Mouse (Mus musculus): ENCODE measurements around the gene Sgcd. TPM values are rescaled to one million over a fixed set of nuclear protein-coding genes. Genes with fewer than 3 reads are reported as not detected.
"Not testable (repeated sequence)": the region's sequence is repeated elsewhere in the genome, so short reads cannot be mapped to it uniquely, and the experiment has no call there.

Gene Sgcd
- polyA plus RNA-seq, 1 experiment from 2014 or later, result 9.1 TPM

GRCm38 (mm10) chr11:47459214-47459613 lies 529.6 kb downstream of the Sgcd start:
- no peaks in the 10 kb centered on the region for H3K36me3 ChIP-seq
- H3K4me1 ChIP-seq (replicated peaks), result no peaks in the 10 kb centered on the region
- H3K9me3 ChIP-seq, result no peaks in the 10 kb centered on the region
- no peak overlapping the region for H3K4me2 ChIP-seq
- no peak overlapping the region for H3K27ac ChIP-seq
- no peak overlapping the region for H3K4me3 ChIP-seq (replicated peaks)
- 75% methylated on average over 3 of the region's 3 CpGs for WGBS
- no peak overlapping the region for H3K9ac ChIP-seq (replicated peaks)
- no peak for ATAC-seq (ENCODE audit: insufficient number of reproducible peaks, insufficient read depth, low FRiP score, low TSS enrichment, low read depth)
- H3K27me3 ChIP-seq, result no peaks in the 10 kb centered on the region

DNA sequence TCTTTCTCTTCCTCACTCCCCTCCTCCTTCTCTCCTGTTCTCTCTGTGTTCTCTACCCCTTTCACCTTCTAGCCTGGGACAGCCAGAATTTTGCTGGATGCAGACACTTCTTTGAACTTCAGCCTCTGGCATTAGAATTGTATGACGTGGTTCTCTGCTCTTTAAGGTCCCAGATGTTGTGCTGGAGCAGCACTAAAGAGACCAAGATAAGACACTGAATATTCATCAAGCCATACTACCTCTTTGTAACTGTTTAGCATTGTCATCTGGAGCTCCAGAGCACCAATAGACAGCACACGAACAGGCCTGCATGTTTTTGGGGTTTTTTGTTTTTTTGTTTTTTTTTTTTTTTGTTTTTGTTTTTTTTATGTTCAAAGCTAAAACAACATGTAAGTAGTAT lies 541.0 kb downstream of the Sgcd start:
- H3K4me3 ChIP-seq (replicated peaks), result no peak overlapping the region
- H3K9ac ChIP-seq (replicated peaks), result no peak overlapping the region
- no peak for ATAC-seq (ENCODE audit: insufficient number of reproducible peaks, insufficient read depth, low FRiP score, low TSS enrichment, low read depth)
- no peaks in the 10 kb centered on the region for H3K36me3 ChIP-seq
- H3K27me3 ChIP-seq, result no peaks in the 10 kb centered on the region
- H3K27ac ChIP-seq, result no peak overlapping the region
- H3K9me3 ChIP-seq, result no peaks in the 10 kb centered on the region
- H3K4me2 ChIP-seq, result no peak overlapping the region
- no peaks in the 10 kb centered on the region for H3K4me1 ChIP-seq (replicated peaks)
- 50% methylated on average over 2 of the region's 2 CpGs for WGBS

GRCm38 (mm10) chr11:47446337-47446736 lies 542.4 kb downstream of the Sgcd start:
- 85% methylated on average over 3 of the region's 3 CpGs for WGBS
- no peaks in the 10 kb centered on the region for H3K9me3 ChIP-seq
- no peaks in the 10 kb centered on the region for H3K4me1 ChIP-seq (replicated peaks)
- H3K9ac ChIP-seq (replicated peaks), result no peak overlapping the region
- no peak overlapping the region for H3K27ac ChIP-seq
- H3K4me2 ChIP-seq, result no peak overlapping the region
- no peaks in the 10 kb centered on the region for H3K27me3 ChIP-seq
- ATAC-seq (ENCODE audit: insufficient number of reproducible peaks, insufficient read depth, low FRiP score, low TSS enrichment, low read depth), result no peak
- H3K4me3 ChIP-seq (replicated peaks), result no peak overlapping the region
- H3K36me3 ChIP-seq, result no peaks in the 10 kb centered on the region

DNA sequence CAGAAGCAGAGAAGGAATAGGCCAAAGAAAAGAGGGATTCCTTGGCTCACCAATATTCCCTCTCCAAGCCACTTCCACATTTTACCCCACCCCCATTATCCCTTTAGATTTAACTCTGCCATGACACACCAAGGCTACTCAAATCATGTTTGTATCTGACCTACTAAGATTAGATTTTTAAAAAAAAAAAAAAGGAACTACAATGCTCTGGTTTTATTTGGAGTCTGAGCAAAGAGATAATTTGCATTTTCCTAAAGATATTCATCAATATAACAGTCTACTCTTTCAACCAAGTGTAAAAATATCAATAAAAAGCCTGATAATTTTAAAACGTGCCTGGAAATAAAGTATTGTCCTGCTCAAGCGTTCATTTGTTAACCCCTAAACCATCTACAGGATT lies 543.1 kb downstream of the Sgcd start:
- no peak overlapping the region for H3K9ac ChIP-seq (replicated peaks)
- no peak overlapping the region for H3K4me3 ChIP-seq (replicated peaks)
- H3K27ac ChIP-seq, result no peak overlapping the region
- H3K9me3 ChIP-seq, result no peaks in the 10 kb centered on the region
- H3K4me1 ChIP-seq (replicated peaks), result no peaks in the 10 kb centered on the region
- no peaks in the 10 kb centered on the region for H3K36me3 ChIP-seq
- H3K27me3 ChIP-seq, result no peaks in the 10 kb centered on the region
- no peak overlapping the region for H3K4me2 ChIP-seq
- 83% methylated on average over 2 of the region's 2 CpGs for WGBS
- no peak for ATAC-seq (ENCODE audit: insufficient number of reproducible peaks, insufficient read depth, low FRiP score, low TSS enrichment, low read depth)

DNA sequence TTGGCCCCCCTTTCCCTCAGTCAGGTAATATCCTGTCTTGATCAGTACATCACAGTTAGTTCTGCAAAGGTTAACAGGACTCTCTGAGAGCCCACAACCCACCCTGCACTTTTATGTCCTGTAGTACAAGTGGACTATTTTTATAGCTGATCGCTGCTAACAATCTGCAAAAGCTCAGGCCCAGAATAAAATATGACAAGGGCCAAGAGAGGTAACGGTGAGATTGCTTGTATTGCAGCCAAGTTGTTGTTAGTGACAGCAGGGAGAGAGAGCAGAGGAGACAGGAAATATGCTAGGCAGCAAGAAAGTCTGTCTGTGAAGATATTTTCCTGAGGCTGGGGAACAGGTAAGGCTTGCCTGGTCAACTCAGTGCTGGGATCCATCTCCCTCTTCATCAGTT lies 546.5 kb downstream of the Sgcd start:
- H3K4me1 ChIP-seq (replicated peaks), result no peaks in the 10 kb centered on the region
- H3K4me3 ChIP-seq (replicated peaks), result no peak overlapping the region
- H3K4me2 ChIP-seq, result no peak overlapping the region
- H3K27me3 ChIP-seq, result no peaks in the 10 kb centered on the region
- H3K27ac ChIP-seq, result no peak overlapping the region
- H3K9me3 ChIP-seq, result no peaks in the 10 kb centered on the region
- no peak overlapping the region for H3K9ac ChIP-seq (replicated peaks)
- WGBS, result 71% methylated on average over 2 of the region's 2 CpGs
- no peaks in the 10 kb centered on the region for H3K36me3 ChIP-seq
- ATAC-seq (ENCODE audit: insufficient number of reproducible peaks, insufficient read depth, low FRiP score, low TSS enrichment, low read depth), result no peak

DNA sequence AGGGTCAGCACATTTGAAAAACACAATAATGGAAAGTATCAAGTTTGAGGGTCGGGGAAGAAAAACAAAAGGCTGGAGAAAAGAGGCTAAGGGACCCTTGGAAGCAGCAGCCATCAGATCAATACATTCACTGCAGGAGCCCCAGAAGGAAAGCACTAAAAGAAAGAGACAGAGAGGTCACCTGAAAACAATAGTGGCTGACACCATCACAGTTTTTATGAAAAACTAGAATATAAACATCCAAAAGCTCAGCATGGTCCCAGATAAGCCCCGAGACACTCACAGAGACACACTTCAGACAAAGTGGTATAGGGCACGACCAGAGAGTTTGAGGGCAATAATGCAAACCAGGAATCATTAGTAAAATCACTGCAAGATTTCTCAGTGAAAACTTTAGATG lies 589.2 kb downstream of the Sgcd start:
- 55% methylated on average over 3 of the region's 3 CpGs for WGBS

DNA sequence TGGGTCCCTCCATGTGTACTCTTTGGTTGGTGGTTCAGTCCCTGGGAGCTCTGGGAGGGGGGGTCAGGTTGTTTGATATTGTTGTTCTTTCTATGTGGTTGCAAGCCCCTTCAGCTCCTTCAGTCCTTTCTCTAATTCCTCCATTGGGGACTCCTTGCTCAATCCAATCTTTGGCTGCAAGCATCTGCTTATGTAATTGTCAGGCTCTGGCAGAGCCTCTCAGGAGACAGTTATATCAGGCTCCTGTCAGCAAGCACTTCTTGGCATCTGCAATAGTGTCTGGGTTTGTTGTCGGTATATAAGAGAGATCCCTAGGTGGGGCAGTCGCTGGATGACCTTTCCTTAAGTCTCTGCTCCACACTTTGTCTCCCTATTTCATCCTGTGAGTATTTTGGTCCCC lies 598.0 kb downstream of the Sgcd start:
- H3K4me3 ChIP-seq (replicated peaks); H3K4me1 ChIP-seq (replicated peaks); H3K27ac ChIP-seq; H3K9me3 ChIP-seq; H3K27me3 ChIP-seq; H3K9ac ChIP-seq (replicated peaks); H3K4me2 ChIP-seq; H3K36me3 ChIP-seq; ATAC-seq (ENCODE audit: insufficient number of reproducible peaks, insufficient read depth, low FRiP score, low TSS enrichment, low read depth): not testable (repeated sequence)
- 66% methylated on average over 2 of the region's 2 CpGs for WGBS

More for the DNA sequence above, 589.2 kb downstream of the Sgcd start:
- Histone ChIP-seq H3K27me3 (no peaks in the 10 kb centered on the region), H3K9me3 (no peaks in the 10 kb centered on the region), H3K4me1 (replicated peaks) (no peaks in the 10 kb centered on the region), H3K36me3 (no peaks in the 10 kb centered on the region), H3K27ac (no peak overlapping the region), H3K4me3 (replicated peaks) (no peak overlapping the region), H3K4me2 (no peak overlapping the region), H3K9ac (replicated peaks) (no peak overlapping the region)
- no peak for ATAC-seq (ENCODE audit: insufficient number of reproducible peaks, insufficient read depth, low FRiP score, low TSS enrichment, low read depth)

DNA sequence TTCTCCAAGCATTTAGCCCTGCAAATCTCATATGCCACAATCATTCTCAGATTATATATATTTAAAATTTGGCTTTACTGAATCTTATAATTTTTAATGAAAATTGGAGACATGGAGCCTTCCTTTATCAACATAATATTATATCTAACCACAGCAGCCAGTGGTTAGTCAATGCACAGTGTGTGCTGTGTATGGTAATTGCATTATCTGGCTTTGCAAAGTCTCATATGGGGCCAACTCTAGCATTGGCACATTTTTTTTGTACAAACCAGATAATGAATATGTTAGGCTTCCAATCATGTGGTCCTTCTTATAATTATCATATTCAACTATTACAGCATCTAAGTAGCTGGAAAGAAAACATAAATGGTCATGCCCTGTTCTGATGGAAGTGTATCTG lies 599.4 kb downstream of the Sgcd start:
- ATAC-seq (ENCODE audit: insufficient number of reproducible peaks, insufficient read depth, low FRiP score, low TSS enrichment, low read depth), result no peak
- no peak overlapping the region for H3K9ac ChIP-seq (replicated peaks)

GRCm38 (mm10) chr11:47387726-47388125 lies 601.0 kb downstream of the Sgcd start:
- no peak overlapping the region for H3K27ac ChIP-seq
- H3K9me3 ChIP-seq, result no peaks in the 10 kb centered on the region
- WGBS, result 74% methylated on average over 3 of the region's 3 CpGs
- H3K4me3 ChIP-seq (replicated peaks), result no peak overlapping the region
- no peak overlapping the region for H3K4me2 ChIP-seq
- no peaks in the 10 kb centered on the region for H3K36me3 ChIP-seq
- ATAC-seq (ENCODE audit: insufficient number of reproducible peaks, insufficient read depth, low FRiP score, low TSS enrichment, low read depth), result no peak
- no peaks in the 10 kb centered on the region for H3K27me3 ChIP-seq
- no peak overlapping the region for H3K9ac ChIP-seq (replicated peaks)
- no peaks in the 10 kb centered on the region for H3K4me1 ChIP-seq (replicated peaks)

More for the DNA sequence above, 599.4 kb downstream of the Sgcd start:
- Histone ChIP-seq H3K27me3 (no peaks in the 10 kb centered on the region), H3K4me3 (replicated peaks) (no peak overlapping the region), H3K27ac (no peak overlapping the region), H3K36me3 (no peaks in the 10 kb centered on the region), H3K4me1 (replicated peaks) (no peaks in the 10 kb centered on the region), H3K9me3 (no peaks in the 10 kb centered on the region), H3K4me2 (no peak overlapping the region)

GRCm38 (mm10) chr11:47386136-47386535 lies 602.6 kb downstream of the Sgcd start:
- Histone ChIP-seq H3K36me3 (no peaks in the 10 kb centered on the region), H3K9ac (replicated peaks) (no peak overlapping the region), H3K27me3 (0 out of 2 replicates have a peak, but pooled peaks cover 4% of the 10 kb centered on the region), H3K4me2 (no peak overlapping the region), H3K9me3 (no peaks in the 10 kb centered on the region), H3K4me3 (replicated peaks) (no peak overlapping the region), H3K27ac (no peak overlapping the region), H3K4me1 (replicated peaks) (peaks cover 9% of the 10 kb centered on the region)
- ATAC-seq (ENCODE audit: insufficient number of reproducible peaks, insufficient read depth, low FRiP score, low TSS enrichment, low read depth), result no peak

DNA sequence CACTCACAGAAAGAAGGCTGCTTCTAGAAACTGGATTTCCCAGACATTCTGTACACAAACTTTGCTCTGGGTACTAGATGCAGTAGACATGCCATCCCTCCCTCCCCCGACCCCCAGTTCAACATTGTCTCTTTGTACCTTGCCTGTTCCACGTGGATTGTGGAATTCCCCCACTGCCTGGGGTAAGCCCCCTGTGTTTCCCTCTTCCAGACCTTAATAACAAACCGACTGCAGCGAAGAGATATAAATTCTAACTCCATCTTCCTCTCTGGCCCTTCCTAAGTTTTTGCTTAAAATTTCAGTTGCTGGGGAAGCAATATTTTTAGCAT lies 609.2 kb downstream of the Sgcd start:
- peak overlapping the region; percentile 75; the same call in 1 of the 2 replicates for H3K9ac ChIP-seq (replicated peaks)
- H3K27me3 ChIP-seq, result 0 out of 2 replicates have a peak, but pooled peaks cover 4% of the 10 kb centered on the region
- H3K4me1 ChIP-seq (replicated peaks), result peaks cover 43% of the 10 kb centered on the region
- ATAC-seq (ENCODE audit: insufficient number of reproducible peaks, insufficient read depth, low FRiP score, low TSS enrichment, low read depth), result peak; percentile 58; the same call in 1 of the 2 replicates
- H3K4me2 ChIP-seq, result peak overlapping the region; percentile 72
- peak overlapping the region; percentile 45 for H3K4me3 ChIP-seq (replicated peaks)
- H3K27ac ChIP-seq, result peak overlapping the region; percentile 98
- no peaks in the 10 kb centered on the region for H3K36me3 ChIP-seq
- WGBS, result 11% methylated on average over 4 of the region's 4 CpGs
- no peaks in the 10 kb centered on the region for H3K9me3 ChIP-seq

- WGBS, result 5% methylated on average over 25 of the region's 25 CpGs
- peak; percentile 96 for ATAC-seq (ENCODE audit: insufficient number of reproducible peaks, insufficient read depth, low FRiP score, low TSS enrichment, low read depth)
- Histone ChIP-seq H3K4me2 (peak overlapping the region; percentile 72), H3K27me3 (0 out of 2 replicates have a peak, but pooled peaks cover 4% of the 10 kb centered on the region), H3K4me3 (replicated peaks) (peak overlapping the region; percentile 45), H3K9me3 (no peaks in the 10 kb centered on the region), H3K36me3 (no peaks in the 10 kb centered on the region), H3K9ac (replicated peaks) (peak overlapping the region; percentile 75), H3K4me1 (replicated peaks) (peaks cover 43% of the 10 kb centered on the region), H3K27ac (peak overlapping the region; percentile 98)
Measured at GRCm38 (mm10) chr11:47378843-47379629, 609.7 kb downstream of the Sgcd start.
